Mouse (Mus musculus) olfactory bulb, adult 2 months (tissue): ENCODE data around the gene Ano1. TPM values are rescaled to one million over a fixed set of nuclear protein-coding genes. Genes with fewer than 3 reads are reported as not detected.
A peak's percentile ranks its signal among the peaks of the same experiment; 100 is the strongest.

Experiments used
- H3K27ac ChIP-seq: fragments of 200-500 bp; 2 replicates; pipeline ENCODE4 v1.5.1; 2012; ENCODE audit warnings: low read depth, low read length; ENCODE audit not compliant: insufficient read depth
- H3K4me1 ChIP-seq: fragments of 200-500 bp; 2 replicates; pipeline ENCODE4 v1.6.1; 2012; ENCODE audit warnings: low read length; ENCODE audit not compliant: control insufficient read depth, insufficient read depth
- H3K4me3 ChIP-seq: fragments of 200-500 bp; 2 replicates; pipeline ENCODE4 v1.5.1; 2012; ENCODE audit warnings: mild to moderate bottlenecking, low read depth, low read length, moderate library complexity; ENCODE audit not compliant: insufficient read depth
- CTCF ChIP-seq: fragments of 200-500 bp; IDR thresholded peaks from 2 replicates; pipeline ENCODE4 v1.5.1; 2012; ENCODE audit warnings: low read depth, mild to moderate bottlenecking, low read length, moderate library complexity; ENCODE audit not compliant: insufficient read depth
- POLR2A ChIP-seq: fragments of 200-500 bp; IDR thresholded peaks from 2 replicates; pipeline ENCODE4 v1.6.1; 2012; ENCODE audit warnings: mild to moderate bottlenecking, low read depth, low read length, moderate library complexity; ENCODE audit not compliant: insufficient read depth
- WGBS: fragments of 180-500 bp; shearing (Covaris S2); methylation state at CpG from one replicate; pipeline ENCODE4 v1.1.7; 2018; 5-methylcytosine and 5-hydroxymethylcytosine counted together
- polyA plus RNA-seq: library from polyadenylated mRNA; stranded (reverse); fragments of >200 nt; gene quantifications from 2 replicates; pipeline ENCODE4 v1.2.4, GENCODE M21; 2012; ENCODE audit warnings: low replicate concordance; ENCODE audit not compliant: missing spikeins, insufficient read depth, insufficient read length

The Ano1 gene
- polyA plus RNA-seq, 1 experiment, result not detected

DNA sequence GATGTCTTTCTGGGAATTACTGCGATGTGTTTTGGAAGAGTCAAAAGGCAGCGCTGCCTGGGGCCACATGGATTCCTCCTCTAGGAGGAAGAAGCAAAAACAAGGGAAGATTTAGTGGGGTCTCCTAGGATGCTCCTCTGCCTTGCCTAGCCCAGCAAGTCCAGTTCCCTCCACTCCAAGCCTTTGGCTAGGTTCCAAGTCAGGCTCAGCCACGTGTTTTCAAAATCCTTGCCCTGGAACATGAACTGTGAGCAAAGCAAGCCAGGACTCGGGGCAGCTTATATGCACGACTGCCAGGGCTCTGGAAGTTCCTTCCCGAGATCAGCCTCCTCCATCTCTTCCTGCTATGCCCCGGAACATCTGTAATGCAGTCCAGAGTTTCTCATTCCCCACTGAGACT lies 62.6 kb downstream of the Ano1 start:
- TF ChIP-seq POLR2A (no peak), CTCF (no peak)
- WGBS, result 60% methylated on average over 7 of the region's 7 CpGs
- no peak overlapping the region for H3K27ac ChIP-seq

GRCm38 (mm10) chr7:144687663-144688381 lies 64.0 kb downstream of the Ano1 start:
- no peak overlapping the region for H3K27ac ChIP-seq
- H3K4me3 ChIP-seq, result no peak overlapping the region
- peaks cover 3% of the 10 kb centered on the region; the same call in 1 of the 2 replicates for H3K4me1 ChIP-seq
- no peak for TF ChIP-seq POLR2A
- TF ChIP-seq CTCF, result no peak
- WGBS, result 94% methylated on average over 2 of the region's 2 CpGs

More for the DNA sequence above, 62.6 kb downstream of the Ano1 start:
- Histone ChIP-seq H3K4me1 (peaks cover 3% of the 10 kb centered on the region; the same call in 1 of the 2 replicates), H3K4me3 (no peak overlapping the region)

GRCm38 (mm10) chr7:144684947-144685346 lies 66.8 kb downstream of the Ano1 start:
- 49% methylated on average over 4 of the region's 4 CpGs for WGBS
- no peak overlapping the region for H3K27ac ChIP-seq
- H3K4me1 ChIP-seq, result peaks cover 3% of the 10 kb centered on the region; the same call in 1 of the 2 replicates
- no peak for TF ChIP-seq CTCF
- TF ChIP-seq POLR2A, result no peak
- no peak overlapping the region for H3K4me3 ChIP-seq

- peaks cover 3% of the 10 kb centered on the region; the same call in 1 of the 2 replicates for H3K4me1 ChIP-seq
- H3K27ac ChIP-seq, result no peak overlapping the region
- WGBS, result 20% methylated on average over 5 of the region's 5 CpGs
- no peak overlapping the region for H3K4me3 ChIP-seq
- TF ChIP-seq POLR2A (no peak), CTCF (no peak)
Observed at GRCm38 (mm10) chr7:144684467-144684866, 67.3 kb downstream of the Ano1 start.

DNA sequence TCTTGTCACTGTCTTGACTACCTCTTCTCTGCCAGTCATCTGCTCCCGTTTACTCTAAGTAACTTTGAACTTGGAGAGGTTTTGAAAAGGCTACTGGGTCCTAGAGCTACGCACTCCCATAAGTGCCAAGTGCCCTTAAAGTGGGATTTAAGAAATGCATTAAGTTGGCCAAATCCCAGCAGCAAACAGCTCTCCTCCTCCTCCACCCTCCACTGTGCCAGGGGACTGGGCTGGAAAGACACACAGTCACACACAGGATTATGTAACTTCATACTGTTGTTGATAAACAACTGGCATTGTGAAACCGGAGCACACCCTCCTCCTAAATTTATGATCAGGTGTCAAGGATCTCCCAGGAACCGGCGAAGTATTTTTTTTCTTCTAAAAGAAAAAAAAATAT lies 71.7 kb downstream of the Ano1 start:
- Histone ChIP-seq H3K4me3 (no peak overlapping the region), H3K4me1 (peaks cover 5% of the 10 kb centered on the region), H3K27ac (no peak overlapping the region)
- 92% methylated on average over 5 of the region's 5 CpGs for WGBS
- TF ChIP-seq POLR2A (no peak), CTCF (no peak)

- Histone ChIP-seq H3K4me3 (peak overlapping the region; percentile 25), H3K4me1 (peaks cover 5% of the 10 kb centered on the region), H3K27ac (no peak overlapping the region)
- WGBS, result 16% methylated on average over 68 of the region's 68 CpGs
- TF ChIP-seq CTCF (no peak), POLR2A (no peak)
Observed at GRCm38 (mm10) chr7:144678241-144679030, 73.3 kb downstream of the Ano1 start.

DNA sequence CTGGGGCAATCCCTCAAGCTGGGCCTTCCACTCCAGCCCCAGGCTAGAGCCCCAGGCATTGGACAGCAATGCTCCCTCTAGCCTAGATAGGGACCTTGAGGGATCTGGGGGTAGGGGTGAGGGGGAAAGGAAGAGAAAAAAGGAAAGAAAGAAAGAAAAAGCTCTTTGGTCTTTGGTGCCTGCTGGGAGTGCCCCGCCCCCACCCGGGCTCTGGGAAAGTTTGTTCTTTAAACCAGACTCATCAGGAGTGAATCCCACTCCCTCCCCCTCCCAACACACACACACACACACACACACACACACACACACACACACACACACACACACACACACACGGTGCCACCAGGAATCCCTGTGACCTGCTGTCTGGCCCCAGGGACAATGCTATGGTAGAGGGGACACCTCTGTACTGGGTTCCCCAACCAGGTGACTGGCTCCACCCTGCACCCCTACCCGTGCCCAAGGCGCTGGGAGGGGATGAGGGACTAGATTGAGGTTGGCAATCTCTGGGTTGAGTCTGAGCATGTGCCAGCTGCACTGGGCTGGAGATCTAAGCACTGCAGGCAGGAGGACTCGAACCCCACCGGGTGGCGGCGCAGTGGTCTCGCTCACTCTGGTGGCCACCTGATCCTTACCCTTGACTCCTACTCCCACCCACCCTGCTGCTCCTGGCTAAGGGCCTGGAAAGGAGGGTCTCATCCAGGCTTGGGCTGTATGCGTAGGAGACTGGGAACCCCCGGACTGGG lies 74.3 kb downstream of the Ano1 start:
- H3K4me3 ChIP-seq, result no peak overlapping the region
- WGBS, result 58% methylated on average over 11 of the region's 12 CpGs
- H3K4me1 ChIP-seq, result peaks cover 5% of the 10 kb centered on the region
- no peak overlapping the region for H3K27ac ChIP-seq
- TF ChIP-seq CTCF, result no peak
- no peak for TF ChIP-seq POLR2A

- Histone ChIP-seq H3K4me1 (peaks cover 5% of the 10 kb centered on the region), H3K27ac (no peak overlapping the region), H3K4me3 (no peak overlapping the region)
- WGBS, result 97% methylated on average over 8 of the region's 8 CpGs
- TF ChIP-seq POLR2A (no peak), CTCF (no peak)
Observed at GRCm38 (mm10) chr7:144675632-144676031, 76.1 kb downstream of the Ano1 start.
